Mouse (Mus musculus): ENCODE data around the gene Map1b.

GRCm38 (mm10) chr13:99557813-99558212 lies 41.5 kb upstream of the Map1b start:
- TF ChIP-seq CTCF (IDR thresholded peaks at IDR 0.05; ENCODE audit: insufficient read depth, low read depth, low read length) (no peak), POLR2A (IDR thresholded peaks at IDR 0.05; ENCODE audit: insufficient read depth, low read depth, low read length) (no peak)

All from olfactory bulb, adult 2 months (tissue).